Comparison of ENCODE assay signal across 9 mouse cellular contexts in genomic region chr4:14435419-14435818, GRCm38 (mm10).
DNase-seq lines count a peak whose midpoint lies in the region; ATAC-seq and TF ChIP-seq lines count a peak whose summit lies in the region.
"Had no signal": no experiment of that assay in that cellular context is flagged by ENCODE, and none has a peak within 500 bp of the region (broad histone marks: within the 10 kb centered on the region; RNA-seq: fewer than 3 reads in every experiment).

No protein-coding gene starts in this region.

- H3K36me3 ChIP-seq in kidney, embryonic 14.5 days (ENCODE audit: control insufficient read depth, insufficient read depth, low read length), result no peaks in the 10 kb centered on the region
- no peaks in the 10 kb centered on the region for H3K36me3 ChIP-seq in MEL (ENCODE audit: control insufficient read depth in 1 of 2, insufficient read depth in 2 of 2, low read length in 2 of 2)
- H3K36me3 ChIP-seq: heart, embryonic 15.5 days had no signal

- no peak overlapping the region for H3K4me3 ChIP-seq in kidney, embryonic 14.5 days (ENCODE audit: low read length)
- no peak overlapping the region for H3K4me3 ChIP-seq in MEL (ENCODE audit: control insufficient read depth in 1 of 2, insufficient read depth in 1 of 2, low read depth in 2 of 2, low read length in 2 of 2)
- H3K4me3 ChIP-seq: heart, embryonic 15.5 days had no signal

- ATAC-seq in kidney, embryonic 14.5 days (ENCODE audit: low FRiP score, low TSS enrichment), result peak; percentile 52; the same call in 1 of the 2 replicates
- ATAC-seq in erythroid progenitor cell, adult 5-6 weeks (replicated peaks; ENCODE audit: low FRiP score, poor library complexity, severe bottlenecking), result no peak

- no peak overlapping the region for H3K27ac ChIP-seq in kidney, embryonic 14.5 days (ENCODE audit: low read depth, low read length)
- no peak overlapping the region for H3K27ac ChIP-seq in MEL (ENCODE audit: control insufficient read depth, low read depth, low read length)
- H3K27ac ChIP-seq: heart, embryonic 15.5 days had no signal

- no peak for DNase-seq in kidney, adult 8-10 months
- DNase-seq in MEL (ENCODE audit: low read depth, low spot score), result peak; percentile 52
- peak; percentile 72 for DNase-seq in embryo, embryonic 11 days
- DNase-seq in mesoderm, embryonic 11.5 days (ENCODE audit: low read depth, low spot score), result peak; percentile 26
- no peak for DNase-seq in adrenal gland, postnatal 25 days
- no peak for DNase-seq in ovary, postnatal 14 days (ENCODE audit: low spot score)

- TF ChIP-seq POLR2A in MEL (IDR thresholded peaks at IDR 0.05; ENCODE audit: control insufficient read depth in 1 of 2, insufficient read depth in 1 of 2, low read depth in 1 of 2, low read length in 2 of 2, poor library complexity in 1 of 2), result no peak

- H3K4me2 ChIP-seq in kidney, embryonic 14.5 days (replicated peaks; ENCODE audit: low read depth, low read length), result no peak overlapping the region
- H3K4me2 ChIP-seq: heart, embryonic 15.5 days had no signal

- TF ChIP-seq CTCF in MEL (IDR thresholded peaks at IDR 0.05 in 2 of 3, conservative IDR thresholded peaks at IDR 0.05 in 1 of 3; ENCODE audit: control insufficient read depth in 1 of 3, insufficient read depth in 1 of 3, low read depth in 2 of 3, low read length in 3 of 3, poor library complexity in 1 of 3, severe bottlenecking in 1 of 3), result peak; percentile 28 to 72 (median 30)

- TF ChIP-seq EP300 in MEL (IDR thresholded peaks at IDR 0.05; ENCODE audit: low read depth in 1 of 2, low read length in 2 of 2), result no peak

- 13% methylated on average over 3 of the region's 3 CpGs for WGBS in kidney, embryonic 14.5 days

- no peak overlapping the region for H3K9ac ChIP-seq in kidney, embryonic 14.5 days (ENCODE audit: low read depth, low read length)
- H3K9ac ChIP-seq in MEL (ENCODE audit: control insufficient read depth, low read depth, low read length, poor library complexity, severe bottlenecking), result no peak overlapping the region
- H3K9ac ChIP-seq: heart, embryonic 15.5 days had no signal

- H3K79me2 ChIP-seq in MEL (ENCODE audit: control insufficient read depth, insufficient read depth, low read length, poor library complexity), result no peaks in the 10 kb centered on the region

- no peaks in the 10 kb centered on the region for H3K27me3 ChIP-seq in kidney, embryonic 14.5 days (ENCODE audit: control insufficient read depth, insufficient read depth, low read length)
- no peaks in the 10 kb centered on the region for H3K27me3 ChIP-seq in MEL (ENCODE audit: control insufficient read depth in 1 of 2, insufficient read depth in 2 of 2, low read length in 2 of 2)
- H3K27me3 ChIP-seq: heart, embryonic 15.5 days had no signal

- H3K9me3 ChIP-seq in kidney, embryonic 14.5 days (ENCODE audit: control insufficient read depth, low read length), result no peaks in the 10 kb centered on the region
- H3K9me3 ChIP-seq in MEL (replicated peaks; ENCODE audit: insufficient read depth, low read length), result no peaks in the 10 kb centered on the region
- H3K9me3 ChIP-seq: heart, embryonic 15.5 days had no signal

- peak; percentile 93 for TF ChIP-seq RAD21 in MEL (IDR thresholded peaks at IDR 0.05; ENCODE audit: low read depth, low read length)

- no peaks in the 10 kb centered on the region for H3K4me1 ChIP-seq in kidney, embryonic 14.5 days (ENCODE audit: control insufficient read depth, insufficient read depth, low read length)
- H3K4me1 ChIP-seq in MEL (ENCODE audit: control insufficient read depth in 1 of 2, insufficient read depth in 2 of 2, low read length in 2 of 2), result no peaks in the 10 kb centered on the region
- H3K4me1 ChIP-seq: heart, embryonic 15.5 days had no signal

TF ChIP-seq in MEL, 35 proteins besides CTCF, POLR2A, EP300 and RAD21:
- peak; percentile 89 for TF ChIP-seq SMC3 (IDR thresholded peaks at IDR 0.05; ENCODE audit: low read depth, low read length)
- peak; percentile 85 for TF ChIP-seq ZC3H11A (IDR thresholded peaks at IDR 0.05; ENCODE audit: low read depth, low read length)
- no peak for TF ChIP-seq BHLHE40 (IDR thresholded peaks at IDR 0.05; ENCODE audit: borderline replicate concordance, low read depth, low read length)

Comparison
In these comparisons a context has a peak if more than half of its experiments do, and no peak if none do; other contexts are left out.
1. DNase-seq: peak in MEL (single experiment), embryo, embryonic 11 days (single experiment) and mesoderm, embryonic 11.5 days (single experiment); none in kidney, adult 8-10 months (0 of 2), adrenal gland, postnatal 25 days (single experiment) and ovary, postnatal 14 days (single experiment).